Mouse (Mus musculus) forebrain, embryonic 13.5 days (tissue): Measurements from ENCODE around the gene Rpl36a-ps1. TPM values are rescaled to one million over a fixed set of nuclear protein-coding genes. Genes with fewer than 3 reads are reported as not detected.

Source experiments
- polyA plus RNA-seq: library from polyadenylated mRNA; unstranded; fragments of >200 nt; fragmentation: Nextera tagmentation; extraction: Ambion mirVana; gene quantifications from 2 replicates; pipeline ENCODE4 v1.2.1, GENCODE M21; 2015

The Rpl36a-ps1 gene
- polyA plus RNA-seq, 1 experiment from 2014 or later: 0.74 TPM

Other genes starting within 250 kb of the Rpl36a-ps1 start
- 131 and 146 TPM in 2 replicates for gene Mzt1, start 51.8 kb upstream of the Rpl36a-ps1 start, polyA plus RNA-seq
- 48.2 and 50.4 TPM in 2 replicates for gene Bora, start 51.9 kb upstream of the Rpl36a-ps1 start, polyA plus RNA-seq
- gene Pibf1, start 105.1 kb upstream of the Rpl36a-ps1 start, polyA plus RNA-seq: 21.2 and 21.6 TPM in 2 replicates
- 24.8 and 29.8 TPM in 2 replicates for gene Dis3, start 105.5 kb upstream of the Rpl36a-ps1 start, polyA plus RNA-seq